Mouse (Mus musculus) hindbrain, embryonic 16.5 days (tissue): ENCODE results near the gene Ssu72. TPM values are rescaled to one million over a fixed set of nuclear protein-coding genes. Genes with fewer than 3 reads are reported as not detected.
A peak's percentile ranks its signal among the peaks of the same experiment; 100 is the strongest.
"Not testable (repeated sequence)": the region's sequence is repeated elsewhere in the genome, so short reads cannot be mapped to it uniquely, and the experiment has no call there.

ENCODE experiments used
- ATAC-seq: fragments of 200-750 bp; cut with Nextera tagmentation; 2 replicates; pipeline ENCODE4 v1.8.0; 2017; ENCODE audit warnings: moderate TSS enrichment, moderate library complexity
- H3K27ac ChIP-seq: fragments of 300-500 bp; sonication (generic); 2 replicates; pipeline ENCODE4 v1.5.1; 2014; ENCODE audit warnings: low read depth, mild to moderate bottlenecking, control low read depth, low read length, moderate library complexity
- H3K27me3 ChIP-seq: fragments of 300-500 bp; sonication (generic); replicated peaks from 2 replicates; pipeline ENCODE4 v1.6.1; 2014; ENCODE audit warnings: low read length; ENCODE audit not compliant: control insufficient read depth, insufficient read depth
- H3K36me3 ChIP-seq: fragments of 300-500 bp; sonication (generic); 2 replicates; pipeline ENCODE4 v1.6.1; 2014; ENCODE audit warnings: mild to moderate bottlenecking, low read length, moderate library complexity, mixed read lengths; ENCODE audit not compliant: control insufficient read depth, insufficient read depth
- H3K4me1 ChIP-seq: fragments of 300-500 bp; sonication (generic); 2 replicates; pipeline ENCODE4 v1.6.1; 2014; ENCODE audit warnings: low read depth, low read length; ENCODE audit not compliant: control insufficient read depth, insufficient read depth
- H3K4me2 ChIP-seq: fragments of 300-500 bp; sonication (generic); 2 replicates; pipeline ENCODE4 v1.6.1; 2014; ENCODE audit warnings: mild to moderate bottlenecking, low read length, control low read depth, moderate library complexity
- H3K4me3 ChIP-seq: fragments of 300-500 bp; sonication (generic); 2 replicates; pipeline ENCODE4 v1.5.1; 2014; ENCODE audit warnings: mild to moderate bottlenecking, low read length, control low read depth, moderate library complexity
- H3K9ac ChIP-seq: fragments of 300-500 bp; sonication (generic); 2 replicates; pipeline ENCODE4 v1.6.1; 2014; ENCODE audit warnings: low read depth, mild to moderate bottlenecking, control low read depth, low read length, moderate library complexity
- H3K9me3 ChIP-seq: fragments of 300-500 bp; sonication (generic); 2 replicates; pipeline ENCODE4 v1.6.1; 2014; ENCODE audit warnings: mild to moderate bottlenecking, low read length, moderate library complexity; ENCODE audit not compliant: control insufficient read depth
- WGBS: fragments of 180-500 bp; shearing (Covaris S2); extraction: QIAGEN DNeasy Blood & Tissue Kit; methylation state at CpG from one replicate; pipeline ENCODE4 v1.1.7; 2014; 5-methylcytosine and 5-hydroxymethylcytosine counted together
- polyA plus RNA-seq: library from polyadenylated mRNA; unstranded; fragments of >200 nt; fragmentation: Nextera tagmentation; extraction: Ambion mirVana; gene quantifications from 2 replicates; pipeline ENCODE4 v1.2.1, GENCODE M21; 2015

Ssu72 gene
- polyA plus RNA-seq, 1 experiment from 2014 or later: 178 TPM

DNA sequence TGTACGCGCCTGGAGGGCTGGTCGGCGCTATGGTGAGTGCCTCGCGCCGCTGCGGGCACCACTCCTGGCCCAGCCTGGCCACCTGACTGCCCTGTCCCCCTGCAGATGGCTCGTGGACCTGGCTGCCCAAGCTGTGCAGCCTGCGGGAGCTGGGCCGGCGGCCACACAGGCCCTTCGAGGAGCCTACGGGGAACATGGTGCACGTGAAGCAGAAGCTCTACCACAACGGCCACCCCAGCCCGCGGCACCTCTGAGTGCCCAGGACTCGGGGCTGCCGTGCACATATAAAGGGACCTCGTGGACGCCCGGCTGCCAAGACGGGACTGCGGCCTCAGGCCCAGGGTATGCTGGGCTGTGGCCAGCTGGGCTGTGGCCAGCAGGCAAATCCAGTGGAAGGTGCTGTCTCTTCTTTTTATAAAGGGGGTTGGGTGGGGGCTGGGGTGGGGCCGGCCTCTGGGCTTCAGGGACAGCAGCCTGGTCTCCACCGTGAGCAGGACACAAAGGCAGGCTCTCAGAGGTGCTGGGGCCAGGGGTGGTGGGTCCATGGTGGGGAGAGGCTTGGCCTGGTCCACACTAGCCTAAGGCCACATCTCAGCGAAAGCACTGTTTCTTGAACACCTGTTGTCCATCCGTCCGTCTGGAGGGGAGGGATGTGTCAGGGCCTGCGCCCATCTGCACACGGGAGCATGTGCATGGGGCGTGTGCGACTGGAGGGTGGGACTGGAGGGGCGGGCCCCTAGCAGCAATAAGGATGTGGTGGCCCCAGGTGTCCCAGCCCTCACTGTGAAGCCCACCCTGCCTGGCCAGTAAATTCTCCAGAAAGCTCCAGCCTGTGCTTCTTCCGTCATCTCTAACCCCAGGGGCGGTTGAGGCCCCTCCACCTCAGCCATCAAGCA is 35.4 kb downstream of the Ssu72 start:
- Histone ChIP-seq H3K4me1 (peaks cover 11% of the 10 kb centered on the region), H3K36me3 (peaks cover 23% of the 10 kb centered on the region), H3K4me3 (no peak overlapping the region), H3K4me2 (no peak overlapping the region), H3K9ac (peak overlapping the region; percentile 4; the same call in 1 of the 2 replicates), H3K27ac (peak overlapping the region; percentile 1; the same call in 1 of the 2 replicates), H3K9me3 (no peaks in the 10 kb centered on the region), H3K27me3 (no peaks in the 10 kb centered on the region)
- 75% methylated on average over 35 of the region's 37 CpGs for WGBS
- peak; percentile 17; the same call in 1 of the 2 replicates for ATAC-seq

DNA sequence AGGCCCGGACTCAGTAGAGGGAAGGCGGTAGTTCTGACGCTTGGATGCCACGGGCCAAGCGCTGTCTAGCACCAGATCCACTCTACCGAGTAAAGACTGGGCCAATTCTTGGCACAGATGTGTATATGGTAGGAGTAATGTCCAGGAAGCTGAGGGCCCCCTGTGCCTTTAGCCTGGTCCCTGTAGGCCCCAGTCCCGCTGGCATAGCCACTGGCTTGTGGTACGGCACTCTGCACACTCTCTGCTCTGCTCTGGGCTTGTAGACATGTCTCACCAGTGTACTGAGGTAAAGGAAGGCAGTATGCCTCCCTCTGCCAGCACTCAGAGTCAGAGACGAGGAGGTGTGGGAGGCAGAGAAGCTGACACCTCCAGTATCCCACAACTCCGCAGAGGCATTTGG is 36.1 kb downstream of the Ssu72 start:
- ATAC-seq, H3K9ac ChIP-seq, H3K4me1 ChIP-seq, H3K9me3 ChIP-seq, H3K27ac ChIP-seq, H3K4me3 ChIP-seq, H3K27me3 ChIP-seq, H3K4me2 ChIP-seq: not testable (repeated sequence)
- peaks cover 25% of the 10 kb centered on the region for H3K36me3 ChIP-seq
- WGBS: 88% methylated on average over 10 of the region's 10 CpGs

DNA sequence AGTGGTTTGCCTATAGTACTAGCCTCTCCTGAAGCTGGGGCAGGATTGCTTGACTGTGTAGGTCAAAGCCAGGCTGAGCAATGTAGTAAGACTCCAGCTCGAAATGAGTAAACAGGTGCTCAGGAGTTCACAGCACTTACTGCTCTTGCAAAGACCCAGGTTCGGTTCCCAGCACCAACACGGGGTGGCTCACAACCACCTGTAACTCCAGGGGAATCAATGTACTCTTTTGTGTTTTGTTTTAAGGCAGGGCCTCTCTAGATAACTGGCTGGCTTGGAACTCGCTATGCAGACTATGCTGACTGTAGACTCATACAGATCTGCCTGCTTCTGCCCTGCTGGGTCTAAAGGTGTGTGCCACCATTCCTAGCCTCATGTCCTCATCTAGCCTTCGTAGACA is 38.1 kb downstream of the Ssu72 start:
- Histone ChIP-seq H3K27ac (no peak overlapping the region), H3K9me3 (no peaks in the 10 kb centered on the region), H3K27me3 (no peaks in the 10 kb centered on the region), H3K4me1 (no peaks in the 10 kb centered on the region), H3K4me2 (no peak overlapping the region), H3K9ac (no peak overlapping the region), H3K36me3 (peaks cover 29% of the 10 kb centered on the region), H3K4me3 (no peak overlapping the region)
- ATAC-seq: no peak
- 97% methylated on average over 5 of the region's 5 CpGs for WGBS

DNA sequence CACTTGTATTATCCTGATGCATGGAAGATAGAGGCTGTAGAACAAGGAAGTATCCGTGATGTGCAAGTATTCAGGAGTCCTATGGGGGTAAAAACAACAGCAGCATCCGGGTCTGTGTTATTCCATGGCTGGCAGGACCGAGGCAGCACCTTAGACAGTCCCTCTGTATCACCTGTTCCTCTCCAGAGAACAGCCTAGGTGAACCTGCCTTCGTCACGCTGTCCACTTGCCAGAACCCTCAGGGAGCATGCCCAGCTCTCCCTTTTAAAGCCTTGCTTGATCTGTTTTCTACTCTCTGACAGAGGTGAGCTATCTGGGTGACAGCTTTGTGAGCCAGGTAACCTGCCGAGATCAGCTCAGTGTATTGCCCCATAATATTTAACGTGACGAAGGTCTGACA is 39.9 kb downstream of the Ssu72 start:
- no peak overlapping the region for H3K4me2 ChIP-seq
- H3K4me3 ChIP-seq: no peak overlapping the region
- H3K9ac ChIP-seq: no peak overlapping the region
- no peaks in the 10 kb centered on the region for H3K4me1 ChIP-seq
- WGBS: 95% methylated on average over 8 of the region's 8 CpGs
- no peaks in the 10 kb centered on the region for H3K27me3 ChIP-seq
- peaks cover 40% of the 10 kb centered on the region for H3K36me3 ChIP-seq
- ATAC-seq: no peak
- H3K9me3 ChIP-seq: no peaks in the 10 kb centered on the region
- no peak overlapping the region for H3K27ac ChIP-seq

DNA sequence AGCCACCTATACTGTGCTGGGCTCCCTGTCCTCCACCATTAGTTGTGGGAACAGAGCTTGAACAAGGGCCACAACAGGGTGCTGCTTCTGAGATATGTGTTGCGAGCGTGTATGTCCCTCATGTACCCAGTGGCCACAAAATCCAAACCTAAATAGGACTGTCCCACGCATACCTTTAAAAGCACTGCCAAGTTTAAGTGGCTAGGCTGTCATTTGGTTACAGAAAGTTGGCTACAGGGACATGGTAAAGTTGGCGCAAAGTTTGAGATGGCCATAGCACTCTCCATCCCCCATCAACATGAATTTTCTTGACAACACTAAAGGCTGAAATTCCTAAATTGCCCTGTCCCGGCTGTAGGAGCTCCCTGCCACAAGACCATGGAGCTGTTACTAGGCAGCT is 40.5 kb downstream of the Ssu72 start:
- H3K4me2 ChIP-seq: no peak overlapping the region
- no peak overlapping the region for H3K27ac ChIP-seq
- H3K27me3 ChIP-seq: no peaks in the 10 kb centered on the region
- no peak overlapping the region for H3K4me3 ChIP-seq
- H3K36me3 ChIP-seq: peaks cover 40% of the 10 kb centered on the region
- H3K9ac ChIP-seq: no peak overlapping the region
- no peaks in the 10 kb centered on the region for H3K9me3 ChIP-seq
- no peak for ATAC-seq
- H3K4me1 ChIP-seq: no peaks in the 10 kb centered on the region
- 96% methylated on average over 5 of the region's 5 CpGs for WGBS

DNA sequence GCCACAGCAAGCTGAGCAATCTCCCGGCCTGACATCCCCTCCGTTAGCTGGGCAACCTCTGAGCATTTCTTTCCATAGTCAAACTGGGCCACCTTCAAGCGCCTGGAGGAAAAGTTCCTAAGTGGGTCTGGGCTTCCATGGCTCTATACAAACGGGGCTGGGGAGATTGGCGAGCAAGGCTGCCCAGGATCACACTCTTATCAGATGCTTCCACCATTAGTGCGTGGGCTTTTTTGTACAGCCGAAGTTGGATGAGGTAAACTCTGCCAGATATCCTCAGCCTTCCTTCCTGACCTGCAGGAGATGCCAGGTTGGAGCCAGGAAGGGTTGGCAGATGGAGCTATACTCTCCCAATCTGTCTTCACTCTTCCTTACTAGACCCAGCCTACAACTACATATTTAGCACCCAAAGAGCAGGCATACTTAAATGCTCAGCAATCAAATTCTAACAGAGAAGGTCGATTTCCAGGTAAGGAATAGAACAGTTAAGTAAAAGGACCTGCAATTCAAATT is 41.5 kb downstream of the Ssu72 start:
- Histone ChIP-seq H3K4me3 (no peak overlapping the region), H3K9me3 (no peaks in the 10 kb centered on the region), H3K4me2 (no peak overlapping the region), H3K36me3 (peaks cover 33% of the 10 kb centered on the region), H3K27me3 (no peaks in the 10 kb centered on the region), H3K27ac (no peak overlapping the region), H3K9ac (no peak overlapping the region), H3K4me1 (no peaks in the 10 kb centered on the region)
- WGBS: 89% methylated on average over 8 of the region's 8 CpGs
- no peak for ATAC-seq

DNA sequence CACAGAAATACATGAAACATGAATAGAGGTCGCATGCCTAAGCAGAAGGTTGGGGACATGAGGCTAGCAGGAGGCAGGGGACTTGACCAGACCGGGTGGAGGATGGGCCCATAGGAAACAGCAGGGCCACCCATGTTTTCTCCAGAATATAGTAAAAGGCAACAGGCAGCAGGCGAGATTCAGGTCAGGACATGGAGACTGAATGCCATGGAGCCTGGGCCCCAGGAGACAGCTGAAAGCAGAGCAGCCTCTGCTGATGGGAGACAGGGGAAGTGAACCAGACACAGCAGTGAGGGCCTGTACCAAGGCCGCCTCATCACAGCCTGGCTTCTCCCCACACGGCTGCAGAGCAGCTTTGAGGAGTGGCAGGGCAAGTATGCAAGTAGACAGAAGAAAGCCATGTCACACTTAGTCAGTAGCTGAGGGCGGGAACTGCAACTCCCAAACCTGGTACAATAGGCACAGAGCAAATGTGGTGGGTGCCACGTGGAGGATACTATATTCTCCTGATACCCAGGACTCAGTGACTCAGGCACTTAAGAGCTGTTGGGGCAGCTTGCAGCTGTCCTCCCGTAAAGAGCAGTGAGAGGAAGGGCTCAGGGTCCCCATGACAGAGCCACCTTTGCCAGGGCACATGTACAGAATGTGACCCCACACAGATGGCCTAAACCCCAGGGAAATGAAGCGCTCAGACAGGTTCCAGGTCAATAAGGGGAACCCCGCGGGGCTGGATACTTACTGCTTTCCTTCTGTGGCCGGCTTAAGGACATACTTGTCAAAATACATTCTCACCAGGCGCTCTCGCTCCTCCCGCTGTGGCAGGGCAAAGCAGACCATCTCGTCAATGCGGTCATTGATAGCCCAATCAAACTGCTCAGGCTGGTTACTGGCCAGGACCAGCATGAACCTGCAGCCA is 42.2 kb downstream of the Ssu72 start:
- no peak overlapping the region for H3K4me2 ChIP-seq
- no peak for ATAC-seq

DNA sequence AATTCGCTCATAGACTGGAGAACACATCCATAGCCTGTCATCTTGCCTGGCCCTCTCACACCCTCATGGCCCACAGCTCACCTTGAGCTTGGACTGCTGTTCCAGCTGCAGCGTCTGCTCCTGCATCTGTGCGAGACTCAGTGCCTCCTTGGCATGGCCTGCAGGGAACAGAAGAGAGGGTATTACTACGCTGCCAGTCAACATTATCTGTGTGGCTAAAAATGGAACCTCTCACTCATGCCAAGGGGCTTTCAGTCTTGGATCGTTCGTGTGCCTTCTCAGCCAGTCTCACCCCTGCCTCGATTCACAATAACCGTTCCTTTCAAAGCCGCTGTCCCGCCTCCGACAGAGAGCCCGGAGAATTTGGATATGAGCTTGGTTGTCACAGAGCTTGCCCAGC is 52.4 kb downstream of the Ssu72 start:
- Histone ChIP-seq H3K36me3 (peaks cover 37% of the 10 kb centered on the region), H3K9ac (no peak overlapping the region), H3K27ac (no peak overlapping the region), H3K4me3 (no peak overlapping the region), H3K27me3 (no peaks in the 10 kb centered on the region), H3K9me3 (no peaks in the 10 kb centered on the region), H3K4me1 (peaks cover 24% of the 10 kb centered on the region), H3K4me2 (no peak overlapping the region)
- no peak for ATAC-seq
- WGBS: 88% methylated on average over 12 of the region's 12 CpGs

More for the DNA sequence above, 42.2 kb downstream of the Ssu72 start:
- Histone ChIP-seq H3K27ac (no peak overlapping the region), H3K4me3 (no peak overlapping the region), H3K4me1 (no peaks in the 10 kb centered on the region), H3K36me3 (peaks cover 30% of the 10 kb centered on the region), H3K9ac (no peak overlapping the region), H3K9me3 (no peaks in the 10 kb centered on the region), H3K27me3 (no peaks in the 10 kb centered on the region)
- 88% methylated on average over 17 of the region's 17 CpGs for WGBS
